ENCODE assay signal across 15 mouse cellular contexts in the genomic region with DNA sequence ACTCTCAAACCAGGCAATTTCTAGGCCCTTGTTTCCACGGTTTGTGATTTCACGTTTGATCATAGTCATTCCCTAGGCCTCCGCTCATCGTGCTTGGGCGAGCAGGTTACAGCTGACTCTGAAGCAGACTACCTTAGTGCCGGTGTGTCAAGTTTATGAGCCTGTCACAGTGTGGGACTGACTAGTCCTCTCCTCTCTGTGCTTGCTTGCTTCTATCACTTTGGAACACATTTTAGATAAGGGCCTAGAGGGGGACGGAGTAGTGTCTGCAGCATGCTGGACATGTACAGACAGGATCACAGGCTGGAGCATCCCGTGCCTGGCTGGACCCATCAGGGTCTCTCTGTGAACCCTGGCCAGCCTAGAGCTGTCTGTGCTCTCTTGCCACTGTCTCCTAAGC. TPM values are rescaled to one million over a fixed set of nuclear protein-coding genes. Genes with fewer than 3 reads are reported as not detected.
A peak's percentile ranks its signal among the peaks of the same experiment; 100 is the strongest.
DNase-seq lines count a peak whose midpoint lies in the region; ATAC-seq and TF ChIP-seq lines count a peak whose summit lies in the region.
"Had no signal": no experiment of that assay in that cellular context is flagged by ENCODE, and none has a peak within 500 bp of the region (broad histone marks: within the 10 kb centered on the region; RNA-seq: fewer than 3 reads in every experiment).

No protein-coding gene starts in this region.

- H3K4me3 ChIP-seq in heart, embryonic 10.5 days = no peak overlapping the region
- H3K4me3 ChIP-seq in intestine, postnatal 0 days (ENCODE audit: low read depth, low read length) = no peak overlapping the region
- H3K4me3 ChIP-seq in stomach, embryonic 16.5 days (replicated peaks; ENCODE audit: low read length) = no peak overlapping the region
- H3K4me3 ChIP-seq: midbrain, embryonic 12.5 days; neural tube, embryonic 12.5 days had no signal

- H3K4me1 ChIP-seq in heart, embryonic 10.5 days = peaks cover 41% of the 10 kb centered on the region
- 0 out of 2 replicates have a peak, but pooled peaks cover 7% of the 10 kb centered on the region for H3K4me1 ChIP-seq in intestine, postnatal 0 days (replicated peaks; ENCODE audit: control insufficient read depth, insufficient read depth, low read length)
- peaks cover 28% of the 10 kb centered on the region for H3K4me1 ChIP-seq in stomach, embryonic 16.5 days (ENCODE audit: control insufficient read depth, insufficient read depth, low read length)

- 59% methylated on average over 8 of the region's 8 CpGs for WGBS in heart, embryonic 10.5 days
- WGBS in intestine, postnatal 0 days = 44% methylated on average over 8 of the region's 8 CpGs
- WGBS in stomach, embryonic 16.5 days = 73% methylated on average over 8 of the region's 8 CpGs

- peaks cover 8% of the 10 kb centered on the region for H3K36me3 ChIP-seq in heart, embryonic 10.5 days
- no peaks in the 10 kb centered on the region for H3K36me3 ChIP-seq in intestine, postnatal 0 days (ENCODE audit: control insufficient read depth, insufficient read depth)
- H3K36me3 ChIP-seq in stomach, embryonic 16.5 days (ENCODE audit: control insufficient read depth, insufficient read depth, low read length) = no peaks in the 10 kb centered on the region

- DNase-seq in heart, embryonic 10.5 days (ENCODE audit: low spot score) = peak; percentile 87
- no peak for DNase-seq in heart, postnatal 4 days
- DNase-seq in spleen, postnatal 10 days (ENCODE audit: low spot score in 2 of 2) = peak; percentile 40 to 68
- no peak for DNase-seq in spleen, adult 18-20 months
- DNase-seq in frontal cortex, postnatal 14 days (ENCODE audit: low spot score in 2 of 2) = no peak
- no peak for DNase-seq in ovary, postnatal 10 days (ENCODE audit: low spot score)
- DNase-seq: adrenal gland, adult 2 months; B cell, adult 2 months; cerebellum, adult 11 months; gastrocnemius, postnatal 14 days; kidney, adult 18-20 months had no signal

- H3K9ac ChIP-seq in intestine, postnatal 0 days (ENCODE audit: low read depth, low read length) = no peak overlapping the region
- H3K9ac ChIP-seq in stomach, embryonic 16.5 days (ENCODE audit: low read length) = 0 out of 2 replicates have a peak overlapping the region, but pooled peaks have one; percentile 12
- H3K9ac ChIP-seq: midbrain, embryonic 12.5 days; neural tube, embryonic 12.5 days had no signal

- ATAC-seq in intestine, postnatal 0 days = no peak
- ATAC-seq in stomach, embryonic 16.5 days (ENCODE audit: insufficient read depth, low FRiP score) = no peak

- peak overlapping the region; percentile 6 for H3K4me2 ChIP-seq in intestine, postnatal 0 days (replicated peaks; ENCODE audit: low read depth)
- H3K4me2 ChIP-seq in stomach, embryonic 16.5 days (ENCODE audit: low read depth, low read length) = no peak overlapping the region
- H3K4me2 ChIP-seq: midbrain, embryonic 12.5 days; neural tube, embryonic 12.5 days had no signal

- H3K27me3 ChIP-seq in heart, embryonic 10.5 days (ENCODE audit: insufficient read depth, poor library complexity, severe bottlenecking) = no peaks in the 10 kb centered on the region
- H3K27me3 ChIP-seq in intestine, postnatal 0 days (replicated peaks; ENCODE audit: control insufficient read depth, insufficient read depth, low read length) = no peaks in the 10 kb centered on the region
- H3K27me3 ChIP-seq in stomach, embryonic 16.5 days (ENCODE audit: control insufficient read depth, insufficient read depth, low read length) = no peaks in the 10 kb centered on the region
- H3K27me3 ChIP-seq: neural tube, embryonic 12.5 days had no signal

- no peak for TF ChIP-seq CTCF in intestine, postnatal 0 days (IDR thresholded peaks at IDR 0.05; ENCODE audit: low read depth)

- no peaks in the 10 kb centered on the region for H3K9me3 ChIP-seq in heart, embryonic 10.5 days
- no peaks in the 10 kb centered on the region for H3K9me3 ChIP-seq in intestine, postnatal 0 days (ENCODE audit: control insufficient read depth)
- no peaks in the 10 kb centered on the region for H3K9me3 ChIP-seq in stomach, embryonic 16.5 days (replicated peaks; ENCODE audit: control insufficient read depth, low read length)
- H3K9me3 ChIP-seq: midbrain, embryonic 12.5 days; neural tube, embryonic 12.5 days had no signal

- peak overlapping the region; percentile 52; the same call in 1 of the 2 replicates for H3K27ac ChIP-seq in heart, embryonic 10.5 days
- H3K27ac ChIP-seq in intestine, postnatal 0 days (ENCODE audit: low read depth, low read length) = peak overlapping the region; percentile 15; the same call in 1 of the 2 replicates
- 0 out of 2 replicates have a peak overlapping the region, but pooled peaks have one; percentile 43 for H3K27ac ChIP-seq in stomach, embryonic 16.5 days (ENCODE audit: low read length)
- H3K27ac ChIP-seq: midbrain, embryonic 12.5 days; neural tube, embryonic 12.5 days had no signal

RNA-seq across cellular contexts. Expression of a gene that starts 9.3 kb away (rescaled TPM):
- 95.8 and 99.3 TPM in 2 replicates for polyA plus RNA-seq in heart, embryonic 10.5 days (2016; fragmentation: Nextera tagmentation; extraction: Ambion mirVana)
- 10 to 100 TPM; 24.0 to 29.8 TPM for total RNA-seq in heart, postnatal 4 days (2021)
- 20.0 and 21.4 TPM in 2 replicates for polyA plus RNA-seq in intestine, postnatal 0 days (2015; fragmentation: Nextera tagmentation; extraction: Ambion mirVana)
- 79.3 and 87.5 TPM in 2 replicates for polyA plus RNA-seq in stomach, embryonic 16.5 days (2015; fragmentation: Nextera tagmentation; extraction: Ambion mirVana)

Comparison
In these comparisons a context has a peak if more than half of its experiments do, and no peak if none do; other contexts are left out.
1. DNase-seq: peak in heart, embryonic 10.5 days (single experiment) and spleen, postnatal 10 days (2 of 2); none in heart, postnatal 4 days (single experiment), spleen, adult 18-20 months (0 of 2), frontal cortex, postnatal 14 days (0 of 2) and ovary, postnatal 10 days (single experiment).
2. Peak in every context shown above with its lines, with median percentiles within 50 percentile points of each other: H3K27ac ChIP-seq.